Mouse (Mus musculus) midbrain, embryonic 14.5 days (tissue): Measurements from ENCODE around the gene Prn. TPM values are rescaled to one million over a fixed set of nuclear protein-coding genes. Genes with fewer than 3 reads are reported as not detected.

Experiments used
- ATAC-seq: fragments of 200-750 bp; cut with Nextera tagmentation; 2 replicates; pipeline ENCODE4 v1.8.0; 2017; ENCODE audit warnings: moderate number of reproducible peaks, moderate library complexity; ENCODE audit not compliant: low FRiP score, low TSS enrichment
- DNase-seq: peaks from one replicate; pipeline ENCODE4 v3.0.0-alpha.2; 2015
- H3K27ac ChIP-seq: fragments of 300-500 bp; sonication (generic); replicated peaks from 2 replicates; pipeline ENCODE4 v1.5.1; 2014; ENCODE audit warnings: mild to moderate bottlenecking, low read depth, low read length, moderate library complexity
- H3K27me3 ChIP-seq: fragments of 300-500 bp; sonication (generic); 2 replicates; pipeline ENCODE4 v1.6.1; 2014; ENCODE audit warnings: low read length, control low read depth, mixed read lengths; ENCODE audit not compliant: control insufficient read depth, insufficient read depth
- H3K36me3 ChIP-seq: fragments of 300-500 bp; sonication (generic); 2 replicates; pipeline ENCODE4 v1.6.1; 2014; ENCODE audit warnings: low read length, control low read depth; ENCODE audit not compliant: control insufficient read depth, insufficient read depth
- H3K4me1 ChIP-seq: fragments of 300-500 bp; sonication (generic); 2 replicates; pipeline ENCODE4 v1.6.1; 2014; ENCODE audit warnings: mild to moderate bottlenecking, antibody characterized with exemption, low read length, control low read depth; ENCODE audit not compliant: control insufficient read depth, insufficient read depth
- H3K4me2 ChIP-seq: fragments of 300-500 bp; sonication (generic); 2 replicates; pipeline ENCODE4 v1.6.1; 2014; ENCODE audit warnings: mild to moderate bottlenecking, low read length, moderate library complexity
- H3K4me3 ChIP-seq: fragments of 300-500 bp; sonication (generic); replicated peaks from 2 replicates; pipeline ENCODE4 v1.5.1; 2014; ENCODE audit warnings: low read depth, low read length
- H3K9ac ChIP-seq: fragments of 300-500 bp; sonication (generic); replicated peaks from 2 replicates; pipeline ENCODE4 v1.6.1; 2014; ENCODE audit warnings: mild to moderate bottlenecking, low read length, moderate library complexity
- H3K9me3 ChIP-seq: fragments of 300-500 bp; sonication (generic); 2 replicates; pipeline ENCODE4 v1.6.1; 2016; ENCODE audit warnings: low read length, control low read depth, mixed read lengths; ENCODE audit not compliant: control insufficient read depth
- WGBS: fragments of 180-500 bp; shearing (Covaris S2); extraction: QIAGEN DNeasy Blood & Tissue Kit; methylation state at CpG from one replicate; pipeline ENCODE4 v1.1.7; 2014; 5-methylcytosine and 5-hydroxymethylcytosine counted together
- polyA plus RNA-seq: library from polyadenylated mRNA; unstranded; fragments of >200 nt; fragmentation: Nextera tagmentation; extraction: Ambion mirVana; gene quantifications from 2 replicates; pipeline ENCODE4 v1.2.1, GENCODE M21; 2014

Gene Prn
- polyA plus RNA-seq, 1 experiment from 2014 or later = not detected

DNA sequence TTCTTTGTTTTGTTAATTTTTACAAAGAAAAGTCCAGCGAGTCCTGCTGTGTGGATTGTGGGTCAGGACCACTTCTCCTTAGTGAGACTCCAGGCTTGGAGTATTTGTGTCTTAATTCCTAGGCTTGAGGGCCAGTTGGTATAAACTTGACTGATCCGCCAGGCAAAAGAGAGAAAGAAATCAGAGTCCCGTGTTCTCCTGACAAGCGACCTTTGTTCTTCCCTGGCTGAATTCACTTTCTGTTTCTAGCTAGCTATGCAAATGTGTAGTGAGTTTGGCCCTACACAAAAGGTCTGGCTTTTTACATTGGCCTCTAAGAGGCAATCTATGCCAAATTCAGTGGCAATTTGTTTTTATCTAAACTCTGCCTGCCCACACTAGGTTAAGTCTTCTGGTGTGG lies 28.0 kb upstream of the Prn start:
- WGBS = 57% methylated on average over 4 of the region's 4 CpGs
- no peak for DNase-seq

DNA sequence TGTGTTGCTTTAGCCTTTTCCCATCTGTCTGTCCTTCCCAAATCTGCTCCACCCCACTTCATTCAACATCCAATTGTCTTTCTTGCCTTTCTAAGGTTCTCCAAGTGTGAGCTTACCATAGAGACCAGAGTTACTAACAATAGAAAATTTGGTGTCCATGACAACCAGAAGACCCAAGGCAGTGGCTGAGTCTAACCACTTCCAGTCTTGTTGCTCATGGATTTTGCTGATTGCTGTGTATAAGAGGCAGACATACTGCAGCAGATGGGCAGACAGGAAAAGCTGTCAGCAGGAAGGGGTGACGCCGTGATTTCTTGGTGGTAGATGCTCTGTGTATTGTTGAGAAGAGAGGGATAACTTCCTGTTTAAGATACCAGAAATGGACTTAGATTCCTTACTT lies 26.6 kb upstream of the Prn start:
- Histone ChIP-seq H3K4me1 (peaks cover 6% of the 10 kb centered on the region; the same call in 1 of the 2 replicates), H3K36me3 (no peaks in the 10 kb centered on the region), H3K9me3 (no peaks in the 10 kb centered on the region), H3K4me2 (no peak overlapping the region), H3K27ac (no peak overlapping the region), H3K27me3 (no peaks in the 10 kb centered on the region), H3K9ac (no peak overlapping the region), H3K4me3 (no peak overlapping the region)
- WGBS = 63% methylated on average over 2 of the region's 2 CpGs
- peak; percentile 33 for DNase-seq
- ATAC-seq = no peak

More for the DNA sequence above, 28.0 kb upstream of the Prn start:
- Histone ChIP-seq H3K4me2 (no peak overlapping the region), H3K4me1 (peaks cover 6% of the 10 kb centered on the region; the same call in 1 of the 2 replicates), H3K27ac (no peak overlapping the region), H3K27me3 (no peaks in the 10 kb centered on the region), H3K4me3 (no peak overlapping the region), H3K9me3 (no peaks in the 10 kb centered on the region), H3K9ac (no peak overlapping the region), H3K36me3 (no peaks in the 10 kb centered on the region)
- ATAC-seq = no peak

DNA sequence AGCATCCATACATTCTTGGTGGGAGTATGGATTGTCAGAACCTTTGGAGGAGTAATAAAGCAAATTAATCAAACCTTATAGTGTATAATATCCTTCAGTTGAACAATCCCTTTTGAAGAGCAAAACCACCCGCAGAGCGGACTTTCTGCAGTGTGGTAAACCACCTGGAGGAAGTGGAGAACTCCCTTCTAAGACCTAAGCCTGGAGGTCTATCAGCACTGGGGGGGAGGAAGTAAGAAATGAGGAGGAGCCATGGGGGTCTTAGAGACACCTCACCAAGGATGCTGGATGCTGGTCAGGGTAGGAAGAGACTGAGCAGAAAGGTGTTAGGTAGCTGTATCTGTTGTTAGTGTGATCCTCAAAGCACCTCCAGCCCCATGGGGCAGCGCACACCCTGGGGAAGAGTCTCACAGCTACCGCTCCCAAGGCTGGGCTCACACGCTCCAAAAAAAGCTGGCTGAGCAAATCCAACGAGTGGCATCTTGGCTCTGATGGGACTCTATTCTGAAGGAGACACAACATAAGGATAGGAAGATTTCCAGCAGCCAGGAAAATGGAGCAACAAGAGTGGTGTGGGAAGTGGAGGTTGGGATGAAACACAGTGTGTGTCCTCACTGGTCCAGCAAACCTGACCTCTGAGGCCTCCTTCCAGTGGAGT lies 23.1 kb upstream of the Prn start:
- DNase-seq = no peak
- H3K4me2 ChIP-seq = no peak overlapping the region
- 90% methylated on average over 6 of the region's 6 CpGs for WGBS
- no peaks in the 10 kb centered on the region for H3K9me3 ChIP-seq
- no peak overlapping the region for H3K9ac ChIP-seq
- no peaks in the 10 kb centered on the region for H3K36me3 ChIP-seq
- peaks cover 6% of the 10 kb centered on the region; the same call in 1 of the 2 replicates for H3K4me1 ChIP-seq
- H3K27me3 ChIP-seq = no peaks in the 10 kb centered on the region
- ATAC-seq = no peak
- no peak overlapping the region for H3K4me3 ChIP-seq
- H3K27ac ChIP-seq = no peak overlapping the region

DNA sequence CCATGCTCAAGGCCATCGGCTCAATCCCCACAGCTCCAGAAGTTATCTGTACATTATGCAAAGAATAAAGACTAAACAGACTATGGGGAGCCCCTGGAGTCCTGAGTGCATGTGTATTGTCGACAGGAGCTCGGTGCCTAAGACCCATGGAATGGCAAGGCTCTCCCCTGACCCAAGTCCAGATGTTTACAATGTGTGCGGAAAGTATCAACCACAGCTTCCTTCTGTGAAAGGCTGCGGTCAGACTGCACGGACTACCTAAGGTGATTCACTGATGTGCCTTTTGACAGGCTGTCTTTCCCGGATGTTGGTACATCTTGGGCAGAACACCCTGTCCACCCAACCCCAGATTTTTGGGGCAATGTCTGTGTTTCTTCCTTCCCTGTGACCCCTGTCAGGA lies 21.5 kb upstream of the Prn start:
- 80% methylated on average over 7 of the region's 7 CpGs for WGBS

DNA sequence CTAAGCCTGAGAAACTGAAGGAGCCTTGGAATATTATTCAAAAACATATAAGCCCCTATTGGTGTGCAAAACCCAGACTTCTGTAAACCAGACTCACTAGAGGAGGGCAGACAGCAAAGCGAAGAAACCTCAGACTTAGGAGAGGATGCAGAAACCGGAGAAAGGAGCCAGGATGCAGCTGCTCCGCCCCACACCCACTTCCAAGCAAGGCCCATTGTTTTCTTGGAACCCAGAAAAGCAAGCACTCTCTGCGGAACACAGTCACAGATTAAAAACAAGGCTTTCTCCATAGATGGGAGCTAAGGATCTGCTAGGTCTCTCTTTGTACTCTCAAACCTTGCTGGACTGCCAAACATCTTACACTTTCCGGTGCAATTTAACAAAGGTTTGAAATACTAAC lies 17.2 kb upstream of the Prn start:
- peak; percentile 14 for DNase-seq
- Histone ChIP-seq H3K9ac (no peak overlapping the region), H3K4me3 (no peak overlapping the region), H3K4me1 (no peaks in the 10 kb centered on the region), H3K9me3 (no peaks in the 10 kb centered on the region), H3K4me2 (no peak overlapping the region), H3K27ac (no peak overlapping the region), H3K36me3 (no peaks in the 10 kb centered on the region), H3K27me3 (no peaks in the 10 kb centered on the region)
- WGBS = 24% methylated on average over 5 of the region's 5 CpGs
- ATAC-seq = no peak

More for the DNA sequence above, 21.5 kb upstream of the Prn start:
- Histone ChIP-seq H3K4me2 (no peak overlapping the region), H3K36me3 (no peaks in the 10 kb centered on the region), H3K9ac (no peak overlapping the region), H3K4me1 (peaks cover under 1% of the 10 kb centered on the region; the same call in 1 of the 2 replicates), H3K9me3 (no peaks in the 10 kb centered on the region), H3K27ac (no peak overlapping the region), H3K27me3 (no peaks in the 10 kb centered on the region), H3K4me3 (no peak overlapping the region)
- no peak for DNase-seq
- ATAC-seq = no peak

DNA sequence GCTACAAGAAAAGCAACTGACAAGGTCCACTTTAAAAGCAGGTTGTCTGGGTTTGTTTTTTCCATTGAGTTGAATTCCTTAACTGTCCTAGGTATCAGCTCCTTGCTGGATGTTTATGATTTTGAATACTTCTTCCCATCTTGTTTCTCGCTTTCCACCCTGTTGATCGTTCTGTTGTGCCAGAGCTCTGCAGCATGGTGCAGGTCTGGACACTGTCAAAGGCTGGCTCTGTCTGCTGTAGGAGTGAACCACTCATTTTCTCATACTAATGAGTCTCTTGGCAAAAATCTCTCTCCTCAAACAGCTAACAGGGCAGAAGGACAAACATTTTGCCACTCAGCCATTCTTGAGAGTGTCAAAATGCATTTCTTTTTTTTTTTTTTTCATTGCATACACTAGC lies 14.7 kb upstream of the Prn start:
- DNase-seq (no peak), ATAC-seq (no peak)
- Histone ChIP-seq H3K9me3 (no peaks in the 10 kb centered on the region), H3K27ac (no peak overlapping the region), H3K4me3 (no peak overlapping the region), H3K4me1 (no peaks in the 10 kb centered on the region), H3K36me3 (no peaks in the 10 kb centered on the region), H3K9ac (no peak overlapping the region), H3K4me2 (no peak overlapping the region), H3K27me3 (no peaks in the 10 kb centered on the region)
- 99% methylated on average over 2 of the region's 2 CpGs for WGBS

DNA sequence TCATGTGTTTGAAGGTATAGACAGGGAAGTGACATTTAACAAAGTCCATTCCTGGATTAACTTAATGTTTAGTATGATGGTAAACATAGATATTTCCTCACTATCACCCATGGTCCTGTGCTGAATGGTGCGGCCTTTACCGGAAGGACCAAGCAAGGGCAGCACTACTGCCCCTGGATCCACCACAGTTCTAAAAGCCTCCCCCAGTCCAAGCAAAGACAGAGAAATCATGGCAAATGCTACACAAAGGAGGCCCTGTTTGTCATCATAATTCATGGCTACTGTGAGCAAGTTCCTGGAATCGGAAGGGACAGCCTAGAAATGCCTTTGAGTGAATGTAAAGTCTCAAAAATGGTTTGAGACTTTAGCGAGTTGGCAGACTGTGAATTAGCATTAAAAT lies 13.7 kb upstream of the Prn start:
- 93% methylated on average over 4 of the region's 4 CpGs for WGBS
- DNase-seq (no peak), ATAC-seq (no peak)
- H3K36me3 ChIP-seq = no peaks in the 10 kb centered on the region
- no peaks in the 10 kb centered on the region for H3K9me3 ChIP-seq
- H3K27me3 ChIP-seq = no peaks in the 10 kb centered on the region
- no peaks in the 10 kb centered on the region for H3K4me1 ChIP-seq
- H3K4me2 ChIP-seq = no peak overlapping the region
- no peak overlapping the region for H3K9ac ChIP-seq
- no peak overlapping the region for H3K27ac ChIP-seq
- no peak overlapping the region for H3K4me3 ChIP-seq

DNA sequence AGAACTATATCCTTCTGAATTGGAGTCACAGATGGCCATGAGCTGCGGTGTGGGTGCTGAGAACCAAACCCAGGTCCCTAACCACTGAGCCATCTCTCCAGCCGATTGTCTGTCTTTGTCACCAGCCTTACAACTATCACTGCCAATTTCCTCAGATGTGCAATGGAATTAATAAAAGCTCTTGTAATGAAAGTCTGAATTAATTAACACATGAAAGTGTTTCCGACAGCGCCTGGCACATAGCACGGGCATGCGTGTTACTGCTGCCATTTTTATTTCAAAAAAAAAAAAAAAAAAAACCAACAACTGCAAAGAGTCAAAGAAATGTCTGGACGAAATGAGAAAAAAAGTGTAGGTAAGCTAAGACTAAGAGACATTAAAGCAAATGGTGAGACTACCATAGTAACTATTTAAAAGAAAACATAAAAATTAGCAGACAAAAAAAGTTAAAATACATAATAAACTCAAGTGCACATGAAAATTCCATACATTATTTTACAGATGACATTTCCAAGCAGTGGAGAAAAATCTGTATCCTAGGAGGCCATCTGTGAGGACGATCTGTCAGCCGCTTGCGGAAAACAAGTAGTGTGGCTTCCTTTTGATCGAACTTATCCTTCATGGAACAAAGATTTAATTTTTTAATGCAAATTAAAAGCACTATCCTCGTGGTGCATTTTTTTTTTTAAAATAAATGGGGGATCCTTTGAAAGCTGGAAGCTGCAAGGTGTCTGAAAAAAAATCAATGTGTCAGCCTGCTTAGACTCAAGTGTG lies 12.2 kb upstream of the Prn start:
- Histone ChIP-seq H3K9ac (no peak overlapping the region), H3K27ac (no peak overlapping the region), H3K9me3 (no peaks in the 10 kb centered on the region), H3K4me2 (no peak overlapping the region), H3K4me1 (no peaks in the 10 kb centered on the region), H3K36me3 (no peaks in the 10 kb centered on the region), H3K27me3 (no peaks in the 10 kb centered on the region), H3K4me3 (no peak overlapping the region)
- WGBS = 90% methylated on average over 12 of the region's 12 CpGs
- no peak for ATAC-seq
- DNase-seq = no peak

DNA sequence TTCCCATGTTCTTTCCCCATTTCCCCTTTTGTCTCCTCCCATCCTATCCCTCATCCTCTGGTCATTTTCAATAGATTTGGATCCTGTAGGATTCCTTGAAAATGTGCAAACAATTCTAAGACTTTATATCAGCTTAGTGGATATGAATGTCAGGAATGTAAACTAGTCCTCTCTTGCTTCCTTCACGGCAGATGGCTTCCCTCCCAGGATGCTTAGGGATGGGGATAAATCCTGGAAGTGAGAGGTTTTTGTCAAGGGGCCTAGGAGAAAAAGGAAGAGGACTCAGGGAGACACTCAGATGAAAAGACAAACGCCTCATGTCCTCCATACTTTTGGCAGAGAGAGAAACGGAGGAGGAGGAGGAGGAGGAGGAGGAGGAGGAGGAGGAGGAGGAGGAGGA lies 7.3 kb upstream of the Prn start:
- no peaks in the 10 kb centered on the region for H3K4me1 ChIP-seq
- DNase-seq (no peak), ATAC-seq (no peak)
- H3K9ac ChIP-seq = no peak overlapping the region
- no peak overlapping the region for H3K27ac ChIP-seq
- no peaks in the 10 kb centered on the region for H3K27me3 ChIP-seq
- no peak overlapping the region for H3K4me2 ChIP-seq
- no peaks in the 10 kb centered on the region for H3K9me3 ChIP-seq
- no peaks in the 10 kb centered on the region for H3K36me3 ChIP-seq
- no peak overlapping the region for H3K4me3 ChIP-seq
- 60% methylated on average over 2 of the region's 3 CpGs for WGBS
